In the genomic region with DNA sequence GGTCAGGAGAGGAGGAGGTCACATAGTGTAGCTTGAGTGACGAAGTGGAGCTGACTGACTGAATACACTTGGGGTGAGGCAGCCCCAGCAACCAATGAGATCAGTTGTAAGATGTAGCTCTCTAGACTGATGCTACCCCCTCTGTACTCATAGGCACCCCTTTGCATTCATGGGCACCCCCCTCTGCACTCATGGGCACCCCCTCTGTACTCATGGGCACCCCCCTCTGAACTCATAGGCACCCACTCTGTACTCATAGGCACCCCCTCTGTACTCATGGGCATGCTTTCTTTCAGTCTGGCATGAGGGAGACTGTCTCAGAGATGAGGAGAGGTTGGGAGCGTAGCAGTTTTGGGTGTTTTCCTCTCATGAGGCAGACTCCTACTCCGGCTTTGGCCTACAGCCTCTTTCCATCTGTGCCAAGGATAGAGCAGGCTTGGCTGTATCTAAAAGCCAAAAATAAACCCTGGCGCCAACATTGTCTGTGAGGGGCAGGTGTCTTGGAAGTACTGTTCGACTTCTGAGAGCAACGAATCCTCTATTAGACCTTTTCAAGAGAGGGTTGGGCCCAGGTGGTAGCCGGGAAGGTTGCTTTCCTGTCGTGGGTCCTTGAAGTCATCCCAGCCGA, we compare ENCODE assay signal across 24 mouse cellular contexts. TPM values are rescaled to one million over a fixed set of nuclear protein-coding genes. Genes with fewer than 3 reads are reported as not detected.
DNase-seq lines count a peak whose midpoint lies in the region; ATAC-seq and TF ChIP-seq lines count a peak whose summit lies in the region.
"Not testable (repeated sequence)": the region's sequence is repeated elsewhere in the genome, so short reads cannot be mapped to it uniquely, and the experiment has no call there.
"Had no signal": no experiment of that assay in that cellular context is flagged by ENCODE, and none has a peak within 500 bp of the region (broad histone marks: within the 10 kb centered on the region; RNA-seq: fewer than 3 reads in every experiment).

No protein-coding gene starts in this region.

- 70% methylated on average over 9 of the region's 9 CpGs for WGBS in heart, embryonic 10.5 days
- 41% methylated on average over 9 of the region's 9 CpGs for whole genome bisulfite sequencing in heart, postnatal 0 days
- WGBS in hindbrain, postnatal 0 days: 80% methylated on average over 7 of the region's 9 CpGs
- WGBS in midbrain, embryonic 13.5 days: 94% methylated on average over 9 of the region's 9 CpGs

- H3K4me1 ChIP-seq in heart, embryonic 10.5 days: peaks cover 25% of the 10 kb centered on the region
- H3K4me1 ChIP-seq in heart, postnatal 0 days (ENCODE audit: control insufficient read depth, insufficient read depth): peaks cover 26% of the 10 kb centered on the region
- not testable (repeated sequence) for H3K4me1 ChIP-seq in hindbrain, postnatal 0 days (ENCODE audit: insufficient read depth, low read length); midbrain, embryonic 13.5 days (replicated peaks)

- ATAC-seq in heart, postnatal 0 days (ENCODE audit: insufficient read depth, low read depth): peak; percentile 51
- 0 out of 2 replicates have a peak, but pooled peaks have one; percentile 28 for ATAC-seq in hindbrain, postnatal 0 days
- peak; percentile 45; the same call in 1 of the 2 replicates for ATAC-seq in midbrain, embryonic 13.5 days

- H3K4me3 ChIP-seq in heart, embryonic 10.5 days; heart, postnatal 0 days (ENCODE audit: low read depth, low read length); hindbrain, postnatal 0 days (ENCODE audit: low read length); midbrain, embryonic 13.5 days (replicated peaks): not testable (repeated sequence)

- not testable (repeated sequence) for H3K36me3 ChIP-seq in heart, embryonic 10.5 days; heart, postnatal 0 days (replicated peaks; ENCODE audit: control insufficient read depth, insufficient read depth, low read length); hindbrain, postnatal 0 days (ENCODE audit: insufficient read depth, low read length); midbrain, embryonic 13.5 days

- DNase-seq in cerebellum, adult 11-12 months: peak; percentile 44
- DNase-seq in cerebellum, postnatal 25 days: peak; percentile 50 to 60
- DNase-seq in gastrocnemius, adult 18-20 months (ENCODE audit: low spot score): peak; percentile 40
- DNase-seq in heart, embryonic 10.5 days (ENCODE audit: low spot score): peak; percentile 70
- not testable (repeated sequence) for DNase-seq in heart, postnatal 0 days (ENCODE audit: low spot score); hindbrain, postnatal 0 days (ENCODE audit: low spot score)

- not testable (repeated sequence) for TF ChIP-seq CTCF in heart, postnatal 0 days (IDR thresholded peaks at IDR 0.05; ENCODE audit: low read depth); hindbrain, postnatal 0 days (IDR thresholded peaks at IDR 0.05; ENCODE audit: low read depth)

- H3K27me3 ChIP-seq in heart, embryonic 10.5 days (ENCODE audit: insufficient read depth, poor library complexity, severe bottlenecking); heart, postnatal 0 days (ENCODE audit: control insufficient read depth, insufficient read depth, low read length); hindbrain, postnatal 0 days (ENCODE audit: insufficient read depth, low read length); midbrain, embryonic 13.5 days: not testable (repeated sequence)

- H3K9me3 ChIP-seq in heart, embryonic 10.5 days; heart, postnatal 0 days (replicated peaks; ENCODE audit: control insufficient read depth, low read length); hindbrain, postnatal 0 days (ENCODE audit: low read length); midbrain, embryonic 13.5 days: not testable (repeated sequence)

- not testable (repeated sequence) for TF ChIP-seq EP300 in heart, postnatal 0 days (IDR thresholded peaks at IDR 0.05; ENCODE audit: low read depth)

- not testable (repeated sequence) for H3K4me2 ChIP-seq in heart, postnatal 0 days (ENCODE audit: low read depth, low read length); hindbrain, postnatal 0 days (ENCODE audit: low read depth, low read length); midbrain, embryonic 13.5 days (replicated peaks)

- H3K27ac ChIP-seq in heart, embryonic 10.5 days; hindbrain, postnatal 0 days; midbrain, embryonic 13.5 days: not testable (repeated sequence)
- peak overlapping the region; percentile 72 for H3K27ac ChIP-seq in heart, postnatal 0 days (ENCODE audit: low read depth)

- H3K9ac ChIP-seq in heart, postnatal 0 days (replicated peaks; ENCODE audit: low read depth, low read length); hindbrain, postnatal 0 days (replicated peaks; ENCODE audit: low read length); midbrain, embryonic 13.5 days (replicated peaks): not testable (repeated sequence)

RNA-seq across cellular contexts. Expression of a gene that starts 22.1 kb away (rescaled TPM):
- total RNA-seq in gastrocnemius, adult 18-20 months (2021): 1 to 10 TPM in 1 of 2 experiments, under 1 TPM in 1; 0.78 to 2.0 TPM
- 7.3 and 10.0 TPM in 2 replicates for polyA plus RNA-seq in heart, embryonic 10.5 days (2016; fragmentation: Nextera tagmentation; extraction: Ambion mirVana)
- total RNA-seq in heart, postnatal 0 days (2014; rRNA removed; ENCODE audit: low replicate concordance): 10.4 and 20.8 TPM in 2 replicates
- 9.4 and 9.6 TPM in 2 replicates for polyA plus RNA-seq in heart, postnatal 0 days (2015; fragmentation: Nextera tagmentation; extraction: Ambion mirVana)
- 29.1 and 29.6 TPM in 2 replicates for total RNA-seq in hindbrain, postnatal 0 days (2014; rRNA removed)
- polyA plus RNA-seq in hindbrain, postnatal 0 days (2015; fragmentation: Nextera tagmentation; extraction: Ambion mirVana): 15.3 and 17.3 TPM in 2 replicates
- polyA plus RNA-seq in midbrain, embryonic 13.5 days (2015; fragmentation: Nextera tagmentation; extraction: Ambion mirVana): 15.4 and 15.7 TPM in 2 replicates
- polyA plus RNA-seq: CD4-positive, CD25-positive, alpha-beta regulatory T cell, adult 4 months had no signal

RNA-seq across cellular contexts. Expression of a gene that starts 52.5 kb away (rescaled TPM):
- not detected for total RNA-seq in gastrocnemius, adult 18-20 months (2021)
- polyA plus RNA-seq in heart, embryonic 10.5 days (2016; fragmentation: Nextera tagmentation; extraction: Ambion mirVana): 0.20 TPM in 1 of 2 replicates, not detected in the other
- not detected in 2 replicates for total RNA-seq in heart, postnatal 0 days (2014; rRNA removed; ENCODE audit: low replicate concordance)
- polyA plus RNA-seq in heart, postnatal 0 days (2015; fragmentation: Nextera tagmentation; extraction: Ambion mirVana): not detected in 2 replicates
- total RNA-seq in hindbrain, postnatal 0 days (2014; rRNA removed): not detected in 2 replicates
- not detected in 2 replicates for polyA plus RNA-seq in hindbrain, postnatal 0 days (2015; fragmentation: Nextera tagmentation; extraction: Ambion mirVana)
- 0.26 TPM in 1 of 2 replicates, not detected in the other for polyA plus RNA-seq in midbrain, embryonic 13.5 days (2015; fragmentation: Nextera tagmentation; extraction: Ambion mirVana)
- total RNA-seq: gastrocnemius, adult 8-10 months; heart, postnatal 36 days; layer of hippocampus, postnatal 14 days; left cerebral cortex, adult 8-10 months; left cerebral cortex, postnatal 4 days; megakaryocyte, adult 5-6 weeks had no signal
- polyA plus RNA-seq: brain, embryonic 14.5 days; CD4-positive, CD25-positive, alpha-beta regulatory T cell, adult 4 months; embryonic facial prominence, embryonic 11.5 days; forebrain, embryonic 10.5 days; gonadal fat pad, adult 2 months; intestine, postnatal 0 days; limb, embryonic 15.5 days; liver, embryonic 14.5 days; lung, embryonic 14.5 days; midbrain, embryonic 12.5 days; neural tube, embryonic 12.5 days had no signal
